Mouse (Mus musculus) hindbrain, postnatal 0 days (tissue): ENCODE data around the gene Nae1. TPM values are rescaled to one million over a fixed set of nuclear protein-coding genes. Genes with fewer than 3 reads are reported as not detected.

ENCODE experiments used
- ATAC-seq: fragments of 200-750 bp; cut with Nextera tagmentation; 2 replicates; pipeline ENCODE4 v1.8.0; 2017; ENCODE audit warnings: mild to moderate bottlenecking, moderate TSS enrichment, moderate library complexity
- DNase-seq: peaks from one replicate; pipeline ENCODE4 v3.0.0-alpha.2; 2015; ENCODE audit warnings: low spot score
- H3K27ac ChIP-seq: fragments of 300-500 bp; sonication (generic); 2 replicates; pipeline ENCODE4 v1.5.1; 2014; ENCODE audit warnings: mild to moderate bottlenecking
- H3K27me3 ChIP-seq: fragments of 300-500 bp; sonication (generic); 2 replicates; pipeline ENCODE4 v1.6.1; 2014; ENCODE audit warnings: low read length, mixed read lengths; ENCODE audit not compliant: insufficient read depth
- H3K36me3 ChIP-seq: fragments of 300-500 bp; sonication (generic); 2 replicates; pipeline ENCODE4 v1.6.1; 2014; ENCODE audit warnings: low read length, mixed read lengths; ENCODE audit not compliant: insufficient read depth
- H3K4me1 ChIP-seq: fragments of 300-500 bp; sonication (generic); 2 replicates; pipeline ENCODE4 v1.6.1; 2014; ENCODE audit warnings: antibody characterized with exemption, low read length, mixed read lengths; ENCODE audit not compliant: insufficient read depth
- H3K4me2 ChIP-seq: fragments of 300-500 bp; sonication (generic); 2 replicates; pipeline ENCODE4 v1.6.1; 2014; ENCODE audit warnings: low read depth, mild to moderate bottlenecking, low read length, moderate library complexity, mixed read lengths
- H3K4me3 ChIP-seq: fragments of 300-500 bp; sonication (generic); 2 replicates; pipeline ENCODE4 v1.5.1; 2014; ENCODE audit warnings: low read length
- H3K9ac ChIP-seq: fragments of 300-500 bp; sonication (generic); replicated peaks from 2 replicates; pipeline ENCODE4 v1.6.1; 2014; ENCODE audit warnings: mild to moderate bottlenecking, low read length, moderate library complexity, mixed read lengths
- H3K9me3 ChIP-seq: fragments of 300-500 bp; sonication (generic); 2 replicates; pipeline ENCODE4 v1.6.1; 2016; ENCODE audit warnings: low read length, mixed read lengths
- CTCF ChIP-seq: IDR thresholded peaks from 2 replicates; pipeline ENCODE4 v1.5.1; 2016; ENCODE audit warnings: antibody characterized with exemption, control low read depth, low read depth
- WGBS: fragments of 180-500 bp; shearing (Covaris S2); extraction: QIAGEN DNeasy Blood & Tissue Kit; methylation state at CpG from one replicate; pipeline ENCODE4 v1.1.7; 2014; 5-methylcytosine and 5-hydroxymethylcytosine counted together
- polyA plus RNA-seq: library from polyadenylated mRNA; unstranded; fragments of >200 nt; fragmentation: Nextera tagmentation; extraction: Ambion mirVana; gene quantifications from 2 replicates; pipeline ENCODE4 v1.2.1, GENCODE M21; 2015
- total RNA-seq: library from RNA; depleted of rRNA; stranded (reverse); fragments of >200 nt; gene quantifications from 2 replicates; pipeline ENCODE4 v1.2.3, GENCODE M21; 2014

The Nae1 gene
- total and polyA plus RNA-seq, 2 experiments from 2014 or later = 32.9 to 109 TPM

DNA sequence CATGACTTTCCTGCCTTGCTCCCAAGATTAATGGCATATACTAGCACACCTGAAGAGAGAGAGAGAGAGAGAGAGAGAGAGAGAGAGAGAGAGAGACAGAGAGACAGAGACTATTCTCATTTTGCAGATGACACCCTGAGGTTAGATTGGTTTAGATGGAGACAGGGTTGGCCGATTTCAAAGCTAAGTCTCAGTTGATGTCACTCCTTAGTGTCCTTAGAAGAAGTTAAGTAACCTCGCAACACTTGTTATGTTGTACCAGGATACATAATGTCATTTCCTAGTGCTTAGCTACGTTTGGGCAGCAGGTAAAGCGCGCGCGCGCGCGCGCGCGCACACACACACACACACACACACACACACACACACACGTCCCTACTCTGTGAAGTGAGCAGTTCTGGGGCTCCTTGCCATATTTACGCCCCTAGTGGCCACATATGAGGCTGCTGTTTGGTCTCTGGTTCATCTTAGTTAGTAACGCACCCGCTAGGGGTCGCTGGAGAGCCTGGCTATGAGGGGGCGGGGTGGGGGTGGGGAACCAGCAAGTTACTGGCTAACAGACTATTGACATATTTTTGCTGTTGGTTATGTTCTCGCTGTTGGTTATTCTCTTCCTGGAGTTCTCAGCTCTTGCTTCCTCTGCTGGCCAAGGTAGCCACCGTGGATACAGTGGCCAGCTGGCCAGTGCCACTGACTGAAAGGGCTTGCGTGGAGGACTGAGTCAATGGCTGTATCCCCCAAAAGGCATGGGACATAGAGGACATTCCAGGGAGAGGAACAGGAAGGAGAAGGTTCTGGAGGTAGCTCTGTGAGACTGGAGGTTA lies 30.4 kb upstream of the Nae1 start:
- no peak overlapping the region for H3K4me3 ChIP-seq
- H3K27ac ChIP-seq = no peak overlapping the region
- ATAC-seq = peak; percentile 94
- H3K36me3 ChIP-seq = no peaks in the 10 kb centered on the region
- no peaks in the 10 kb centered on the region for H3K9me3 ChIP-seq
- 18% methylated on average over 22 of the region's 22 CpGs for WGBS
- H3K9ac ChIP-seq = no peak overlapping the region
- no peaks in the 10 kb centered on the region for H3K4me1 ChIP-seq
- DNase-seq = peak; percentile 96
- peak; percentile 92 for TF ChIP-seq CTCF
- H3K27me3 ChIP-seq = no peaks in the 10 kb centered on the region
- peak overlapping the region; percentile 42 for H3K4me2 ChIP-seq

DNA sequence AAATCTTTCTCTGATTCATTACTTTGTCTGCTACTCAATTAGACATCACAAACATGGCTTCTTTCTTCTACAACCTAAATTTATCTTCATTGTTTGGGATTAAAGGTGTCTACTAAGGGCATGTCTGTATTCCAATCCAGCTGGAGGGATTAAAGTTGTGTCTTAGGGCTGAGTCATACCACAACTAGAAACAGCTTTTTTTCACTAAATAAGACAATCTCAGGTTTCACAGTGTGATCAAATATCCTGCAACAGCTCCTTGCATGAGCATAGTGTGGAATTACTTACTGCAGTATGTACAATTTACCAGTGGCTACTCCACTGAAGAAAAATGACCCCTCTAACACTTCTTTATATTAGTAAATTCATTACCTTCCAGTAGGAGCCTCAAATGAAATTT lies 26.3 kb upstream of the Nae1 start:
- Histone ChIP-seq H3K9me3 (no peaks in the 10 kb centered on the region), H3K4me2 (no peak overlapping the region), H3K4me1 (no peaks in the 10 kb centered on the region), H3K4me3 (no peak overlapping the region), H3K27me3 (no peaks in the 10 kb centered on the region), H3K36me3 (no peaks in the 10 kb centered on the region), H3K27ac (no peak overlapping the region), H3K9ac (no peak overlapping the region)
- no peak for ATAC-seq
- no peak for DNase-seq
- TF ChIP-seq CTCF = no peak

DNA sequence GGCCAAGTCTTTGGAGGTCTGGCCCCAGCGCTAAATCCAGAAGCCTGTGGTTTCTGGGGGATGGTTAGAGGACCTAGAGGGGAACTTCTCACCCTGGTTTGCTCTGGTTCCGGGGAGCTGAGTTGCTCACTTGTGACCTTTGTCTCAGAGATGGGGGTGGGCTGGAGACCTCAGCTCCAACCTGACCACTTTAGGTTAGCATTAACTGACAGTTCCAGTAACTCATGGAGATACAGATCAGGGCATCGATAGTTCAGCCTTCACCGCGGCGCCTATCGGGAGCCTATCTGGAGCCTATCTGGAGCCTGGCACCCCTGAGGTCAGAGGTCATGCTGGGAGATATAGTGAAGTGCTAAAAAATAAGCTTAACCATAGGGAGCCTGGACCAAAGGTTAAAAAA lies 22.8 kb upstream of the Nae1 start:
- no peaks in the 10 kb centered on the region for H3K27me3 ChIP-seq
- H3K27ac ChIP-seq = no peak overlapping the region
- H3K4me2 ChIP-seq = no peak overlapping the region
- H3K9ac ChIP-seq = no peak overlapping the region
- no peak for DNase-seq
- H3K4me1 ChIP-seq = no peaks in the 10 kb centered on the region
- H3K36me3 ChIP-seq = no peaks in the 10 kb centered on the region
- ATAC-seq = no peak
- no peak for TF ChIP-seq CTCF
- H3K9me3 ChIP-seq = no peaks in the 10 kb centered on the region
- H3K4me3 ChIP-seq = no peak overlapping the region
- 91% methylated on average over 7 of the region's 7 CpGs for WGBS

DNA sequence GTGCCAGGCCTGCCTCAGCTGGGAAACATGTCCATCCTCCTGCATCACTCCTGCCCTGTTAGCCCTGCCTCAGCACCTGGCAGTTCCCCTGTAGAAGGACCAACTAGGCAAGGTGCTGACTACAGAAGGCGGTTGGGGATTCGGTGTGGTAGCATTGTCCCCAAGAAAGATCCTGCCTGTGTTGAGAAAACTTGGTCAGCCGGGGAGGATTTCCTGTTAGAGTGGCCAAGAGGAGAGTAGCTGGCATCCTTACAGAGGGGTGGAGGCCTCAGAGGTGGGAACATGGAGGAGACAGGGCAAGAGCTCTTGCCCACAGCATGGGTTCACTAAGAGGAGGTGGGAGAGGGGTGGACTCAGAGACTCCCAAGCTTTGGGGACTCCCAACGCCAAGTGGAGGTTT lies 20.8 kb upstream of the Nae1 start:
- 83% methylated on average over 4 of the region's 4 CpGs for WGBS
- DNase-seq (no peak), ATAC-seq (no peak)
- Histone ChIP-seq H3K36me3 (no peaks in the 10 kb centered on the region), H3K4me3 (no peak overlapping the region), H3K27ac (no peak overlapping the region), H3K9ac (no peak overlapping the region), H3K4me1 (no peaks in the 10 kb centered on the region), H3K9me3 (no peaks in the 10 kb centered on the region), H3K4me2 (no peak overlapping the region), H3K27me3 (no peaks in the 10 kb centered on the region)
- TF ChIP-seq CTCF = no peak

DNA sequence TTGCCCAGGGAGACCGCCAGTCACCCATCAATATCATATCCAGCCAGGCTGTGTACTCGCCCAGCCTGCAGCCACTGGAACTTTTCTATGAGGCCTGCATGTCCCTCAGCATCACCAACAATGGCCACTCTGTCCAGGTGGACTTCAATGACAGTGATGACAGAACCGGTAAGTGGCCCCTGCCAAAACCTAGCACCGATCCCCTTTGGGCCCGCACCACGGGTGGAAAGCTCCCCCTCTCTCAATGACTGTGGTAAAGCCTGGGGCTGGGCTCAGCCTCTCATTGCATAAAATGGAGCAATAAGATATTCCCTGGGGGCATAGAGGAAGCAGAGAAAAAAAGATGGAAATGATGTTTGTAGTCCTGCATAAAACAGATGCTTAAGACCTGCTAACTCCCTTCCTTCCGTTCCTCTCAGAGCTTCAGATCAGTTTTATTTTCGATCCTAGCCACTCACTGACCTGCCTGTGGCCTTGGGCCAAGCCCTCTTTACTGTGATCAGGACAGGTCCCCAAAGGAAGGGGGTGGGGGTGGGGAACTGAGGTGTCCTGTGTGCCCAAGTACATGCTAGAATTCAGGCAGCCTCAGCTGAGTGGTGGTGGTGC lies 9.1 kb upstream of the Nae1 start:
- H3K27ac ChIP-seq = no peak overlapping the region
- 81% methylated on average over 8 of the region's 8 CpGs for WGBS

DNA sequence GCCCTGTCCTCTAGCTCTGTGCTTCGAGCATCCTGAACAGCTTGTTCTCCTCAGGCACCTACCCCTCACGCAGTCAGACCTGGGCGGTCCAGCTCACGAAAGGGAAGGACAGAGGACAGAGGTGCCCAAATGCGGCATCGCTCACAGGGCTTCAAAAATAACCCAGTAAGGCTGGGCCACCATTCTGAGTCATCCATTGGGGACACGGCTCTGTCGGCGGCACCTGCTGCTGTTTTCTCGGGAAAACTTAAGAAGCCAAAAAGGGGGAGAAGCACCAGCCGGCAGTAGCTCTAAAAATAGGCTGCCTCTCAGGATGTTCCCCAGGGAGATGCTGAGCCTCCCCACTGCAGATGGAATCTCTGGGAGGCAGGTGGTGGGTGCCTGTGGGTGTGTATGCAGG lies 7.7 kb upstream of the Nae1 start:
- H3K4me3 ChIP-seq = no peak overlapping the region
- no peaks in the 10 kb centered on the region for H3K36me3 ChIP-seq
- H3K9me3 ChIP-seq = no peaks in the 10 kb centered on the region
- ATAC-seq (no peak), DNase-seq (no peak)
- WGBS = 9% methylated on average over 11 of the region's 11 CpGs
- H3K4me1 ChIP-seq = 0 out of 2 replicates have a peak, but pooled peaks cover 7% of the 10 kb centered on the region
- peaks cover 24% of the 10 kb centered on the region; the same call in 1 of the 2 replicates for H3K27me3 ChIP-seq
- H3K9ac ChIP-seq = no peak overlapping the region
- TF ChIP-seq CTCF = no peak
- peak overlapping the region; percentile 99 for H3K4me2 ChIP-seq
- no peak overlapping the region for H3K27ac ChIP-seq

More for the DNA sequence above, 9.1 kb upstream of the Nae1 start:
- ATAC-seq (no peak), DNase-seq (no peak)
- no peak overlapping the region for H3K9ac ChIP-seq
- 0 out of 2 replicates have a peak, but pooled peaks cover 7% of the 10 kb centered on the region for H3K4me1 ChIP-seq
- no peak overlapping the region for H3K4me3 ChIP-seq
- peaks cover 24% of the 10 kb centered on the region; the same call in 1 of the 2 replicates for H3K27me3 ChIP-seq
- no peak for TF ChIP-seq CTCF
- no peak overlapping the region for H3K4me2 ChIP-seq
- H3K9me3 ChIP-seq = no peaks in the 10 kb centered on the region
- H3K36me3 ChIP-seq = no peaks in the 10 kb centered on the region

DNA sequence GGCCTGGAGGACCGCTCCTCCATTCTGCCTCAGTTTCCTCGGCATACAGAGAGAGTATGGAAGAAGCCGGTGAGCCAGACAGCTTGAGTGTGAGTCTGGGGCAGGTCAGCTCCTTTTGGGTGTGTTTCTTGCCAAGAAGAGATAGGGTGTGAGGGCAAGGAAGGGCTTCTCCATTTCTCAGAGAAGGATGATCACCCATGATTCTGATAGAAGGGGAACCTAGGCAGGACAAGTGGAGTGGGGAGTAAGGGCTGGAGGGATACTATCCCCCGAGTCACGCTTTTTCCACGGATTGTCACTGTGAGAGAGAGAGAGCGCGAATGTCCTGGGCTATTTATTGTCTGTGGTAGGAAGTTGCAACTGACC lies 7.1 kb upstream of the Nae1 start:
- no peak for TF ChIP-seq CTCF
- no peak for ATAC-seq

More for the DNA sequence above, 7.1 kb upstream of the Nae1 start:
- H3K27me3 ChIP-seq = peaks cover 24% of the 10 kb centered on the region; the same call in 1 of the 2 replicates
- DNase-seq = no peak
- peak overlapping the region; percentile 99 for H3K4me2 ChIP-seq
- 0 out of 2 replicates have a peak, but pooled peaks cover 7% of the 10 kb centered on the region for H3K4me1 ChIP-seq
- H3K9ac ChIP-seq = peak overlapping the region; percentile 57
- peak overlapping the region; percentile 60 for H3K4me3 ChIP-seq
- 14% methylated on average over 8 of the region's 8 CpGs for WGBS
- no peaks in the 10 kb centered on the region for H3K9me3 ChIP-seq
- no peaks in the 10 kb centered on the region for H3K36me3 ChIP-seq
- H3K27ac ChIP-seq = no peak overlapping the region
